Mouse (Mus musculus): ENCODE results near the gene Ddx19a.
A peak's percentile ranks its signal among the peaks of the same experiment; 100 is the strongest.
"Not testable (repeated sequence)": the region's sequence is repeated elsewhere in the genome, so short reads cannot be mapped to it uniquely, and the experiment has no call there.

Gene Ddx19a

GRCm38 (mm10) chr8:110997547-110998531 is at the start of gene Ddx19a:
Gene Ddx19a (minus strand): TSS chr8:110997800.
- peak; percentile 81 to 89 for DNase-seq (ENCODE audit: low spot score in 2 of 2)

GRCm38 (mm10) chr8:111044003-111044734 is 46.6 kb upstream of the Ddx19a start:
- no peak for DNase-seq (ENCODE audit: low spot score in 2 of 2)

GRCm38 (mm10) chr8:111042546-111042945 is 44.9 kb upstream of the Ddx19a start:
- DNase-seq (ENCODE audit: low spot score in 2 of 2) = no peak

DNA sequence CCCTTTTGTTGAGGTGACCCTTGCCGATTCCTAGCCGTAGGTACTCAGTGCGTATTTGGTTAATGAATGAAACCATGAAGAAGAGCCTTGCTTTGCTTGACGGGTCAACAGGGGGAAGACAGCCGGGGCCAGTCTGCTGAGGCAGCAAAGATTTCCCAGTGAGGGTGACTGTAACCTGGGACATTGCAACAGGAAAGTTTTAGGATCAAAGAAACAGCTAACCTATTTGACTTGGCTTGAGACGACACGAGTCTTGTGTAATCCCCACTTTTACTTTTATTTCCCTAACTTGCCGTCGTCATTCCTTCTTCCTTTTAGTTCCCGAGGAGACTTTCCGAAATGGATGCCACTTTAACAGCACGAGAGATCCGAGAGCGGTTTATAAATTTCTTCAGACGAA is 39.0 kb upstream of the Ddx19a start:
- DNase-seq (ENCODE audit: low spot score in 2 of 2) = no peak

DNA sequence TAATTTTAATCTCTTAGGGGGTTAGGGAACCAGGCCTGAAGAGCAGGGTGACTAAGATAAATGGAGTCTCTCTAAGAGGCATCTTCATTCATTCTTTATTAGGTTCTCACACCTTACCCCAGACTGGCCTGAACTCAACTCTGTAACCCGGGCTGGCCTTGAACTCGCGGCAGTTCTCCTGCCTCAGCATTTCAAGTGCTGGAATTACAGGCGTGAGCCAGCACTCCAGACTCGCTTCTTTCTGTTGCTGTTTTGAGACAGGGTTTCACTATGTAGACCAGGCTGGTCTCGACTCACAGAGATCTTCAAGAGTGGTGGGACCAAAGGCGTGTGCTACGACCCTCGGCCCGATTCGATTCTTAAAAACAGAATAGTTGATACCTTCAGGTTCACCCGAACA is 36.7 kb upstream of the Ddx19a start:
- no peak for DNase-seq (ENCODE audit: low spot score in 2 of 2)

- DNase-seq (ENCODE audit: low spot score in 2 of 2) = peak; percentile 97
Observed at GRCm38 (mm10) chr8:111033482-111034215, 36.0 kb upstream of the Ddx19a start.

- DNase-seq (ENCODE audit: low spot score in 2 of 2) = no peak
Observed at GRCm38 (mm10) chr8:111032916-111033315, 35.3 kb upstream of the Ddx19a start, which contains the start of gene Aars. Gene Aars (plus strand): TSS chr8:111033144.

DNA sequence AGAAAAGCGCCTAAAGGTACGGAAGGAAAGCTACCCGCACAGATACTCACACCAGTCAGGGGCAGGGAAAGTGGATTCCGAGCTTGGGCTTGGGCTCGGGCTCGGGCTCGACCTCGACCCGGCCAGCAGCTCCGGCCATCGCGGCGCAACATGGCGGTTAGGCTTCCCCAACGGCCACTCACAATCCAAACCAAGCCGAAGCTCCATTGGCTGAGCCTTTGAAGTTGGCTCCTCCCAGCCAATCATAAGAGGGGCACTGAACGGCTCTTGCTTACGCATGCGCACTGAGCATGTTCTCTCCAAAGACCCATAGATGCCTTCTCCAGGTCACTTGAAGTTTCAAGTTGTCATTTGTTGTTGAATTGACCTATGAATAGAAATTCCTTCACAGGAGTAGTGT is 34.0 kb upstream of the Ddx19a start, which contains the start of gene Ddx19b:
Gene Ddx19b (minus strand): TSS at position 180 of the 400 bp plus-strand sequence.
- DNase-seq (ENCODE audit: low spot score in 2 of 2) = no peak

DNA sequence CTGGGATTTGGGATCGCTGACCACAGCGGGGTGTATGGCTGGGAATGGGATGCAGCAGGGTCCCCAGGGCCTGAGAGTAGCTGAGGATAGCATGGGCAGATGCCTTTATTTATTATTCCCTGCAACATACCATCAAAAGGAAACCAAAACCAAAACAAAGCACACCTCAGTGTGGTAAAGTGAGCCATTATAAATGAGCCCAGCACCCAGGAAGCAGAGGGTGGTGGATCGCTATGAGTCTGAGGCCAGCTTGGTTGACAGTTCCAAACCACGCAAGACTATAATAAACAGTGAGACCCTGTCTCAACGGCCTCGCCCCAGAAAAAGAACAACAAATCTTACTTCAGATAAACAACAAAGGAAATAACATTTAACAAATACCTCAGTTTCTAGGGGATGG is 32.4 kb upstream of the Ddx19a start:
- DNase-seq (ENCODE audit: low spot score in 2 of 2) = no peak

DNA sequence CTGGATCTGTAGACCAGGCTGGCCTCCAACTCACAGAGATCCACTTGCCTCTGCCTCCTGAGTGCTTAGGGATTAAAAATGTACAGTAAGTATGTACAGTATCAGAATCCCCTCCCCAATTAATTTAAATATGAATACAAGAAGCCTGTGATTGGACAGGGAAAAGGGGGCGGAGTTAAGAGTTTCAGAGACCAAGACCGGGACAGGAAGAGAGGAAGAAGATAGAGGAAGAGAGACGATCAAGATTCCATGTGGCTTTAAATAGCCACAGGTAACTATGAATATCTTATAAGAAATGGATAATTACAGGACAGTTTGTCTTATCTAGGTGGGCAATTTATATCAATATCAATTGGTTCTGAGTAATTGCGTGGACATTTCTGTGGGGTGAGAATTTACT is 32.0 kb upstream of the Ddx19a start:
- DNase-seq (ENCODE audit: low spot score in 2 of 2) = no peak

GRCm38 (mm10) chr8:111027391-111027937 is 29.9 kb upstream of the Ddx19a start:
- DNase-seq (ENCODE audit: low spot score in 2 of 2) = peak; percentile 80 to 87

GRCm38 (mm10) chr8:111026609-111027008 is 29.0 kb upstream of the Ddx19a start:
- not testable (repeated sequence) for DNase-seq (ENCODE audit: low spot score in 2 of 2)

- DNase-seq (ENCODE audit: low spot score in 2 of 2) = not testable (repeated sequence)
Observed at GRCm38 (mm10) chr8:111010230-111010991, 12.8 kb upstream of the Ddx19a start.

- DNase-seq (ENCODE audit: low spot score in 2 of 2) = no peak
Observed at GRCm38 (mm10) chr8:110996641-110997430, 764 bp downstream of the Ddx19a start.

DNA sequence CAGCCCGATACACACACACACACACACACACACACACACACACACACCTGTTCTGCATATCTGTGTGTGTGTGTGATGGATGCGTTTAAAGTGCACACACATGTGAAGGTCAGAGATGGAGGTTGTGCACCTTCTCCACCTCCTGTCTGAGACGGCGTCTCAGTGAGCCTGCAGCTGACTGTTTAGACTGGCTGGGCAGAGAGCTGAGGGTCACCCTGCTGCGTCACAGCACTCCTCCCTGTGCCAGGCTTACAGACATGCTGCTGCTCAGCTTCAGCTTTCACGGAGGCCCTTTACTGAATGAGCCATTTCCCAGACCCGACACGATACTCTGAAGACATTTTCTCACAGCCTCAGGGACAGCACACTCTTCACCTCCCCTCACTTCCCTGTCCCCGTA is 7.6 kb downstream of the Ddx19a start:
- no peak for DNase-seq (ENCODE audit: low spot score in 2 of 2)

DNA sequence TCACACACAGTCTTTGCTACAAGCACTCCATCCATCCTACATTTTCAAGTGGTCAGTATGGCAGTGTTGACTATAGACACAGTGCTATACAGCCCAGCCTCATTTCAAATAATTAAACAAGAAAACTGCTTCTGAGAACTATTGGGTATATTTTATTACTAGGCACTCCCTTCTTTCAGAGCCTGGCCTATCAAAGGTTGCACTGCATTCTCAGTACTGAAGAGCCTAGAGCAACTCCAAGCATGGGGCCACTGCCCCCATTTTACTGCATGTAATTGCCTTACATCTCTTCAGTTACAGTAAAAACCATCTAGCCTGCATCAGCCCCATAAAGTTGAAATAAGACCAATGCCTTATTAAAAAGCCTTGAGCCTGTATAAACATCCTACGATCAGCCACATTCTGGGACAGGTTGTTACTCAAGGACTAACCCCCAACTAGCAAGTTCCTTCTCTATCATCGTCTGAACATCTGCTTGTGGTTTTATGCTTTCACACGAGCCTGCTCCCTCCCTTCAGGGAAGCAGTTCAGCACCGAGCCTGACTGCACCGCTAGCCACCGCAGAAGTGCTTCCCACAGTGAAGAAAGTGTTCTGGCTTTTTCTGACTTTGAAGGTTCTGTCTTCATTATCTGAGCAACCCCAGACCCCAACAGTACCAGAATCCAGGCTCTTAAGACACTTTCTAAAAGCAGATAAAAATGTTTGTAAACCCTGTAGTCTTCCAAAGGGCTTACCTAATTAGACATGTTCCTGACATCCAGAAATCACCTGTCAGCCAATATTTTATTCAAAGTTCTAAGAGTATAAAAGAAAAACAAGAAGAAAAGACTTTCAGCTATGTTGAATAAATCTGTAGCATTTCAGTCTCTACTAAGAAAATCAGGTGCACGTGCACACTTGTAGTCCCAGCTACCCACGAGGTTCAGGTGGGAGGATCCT is 9.5 kb downstream of the Ddx19a start:
- no peak for DNase-seq (ENCODE audit: low spot score in 2 of 2)

DNA sequence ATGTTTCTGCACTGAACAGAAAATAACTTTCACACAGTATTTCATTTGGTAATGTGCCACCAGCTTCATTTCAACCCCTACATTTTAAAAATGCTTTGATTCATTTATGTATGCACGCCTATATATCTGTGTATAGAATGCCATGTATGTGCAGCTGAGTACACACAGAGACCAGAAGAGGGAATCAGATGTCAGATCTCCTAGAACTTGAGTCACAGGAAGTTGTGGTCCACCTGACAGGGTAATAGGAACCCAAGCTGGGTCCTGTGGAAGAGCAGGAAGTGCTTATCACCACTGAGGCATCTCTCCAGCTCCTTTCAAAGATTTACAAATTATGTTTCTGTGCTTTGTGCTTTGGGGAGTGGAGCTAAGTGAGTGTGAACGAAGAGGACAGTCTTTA is 16.3 kb downstream of the Ddx19a start:
- no peak for DNase-seq (ENCODE audit: low spot score in 2 of 2)

- DNase-seq (ENCODE audit: low spot score in 2 of 2) = not testable (repeated sequence)
Observed at GRCm38 (mm10) chr8:110977987-110978386, 19.6 kb downstream of the Ddx19a start.

- DNase-seq (ENCODE audit: low spot score in 2 of 2) = not testable (repeated sequence)
Observed at GRCm38 (mm10) chr8:110976532-110976931, 21.1 kb downstream of the Ddx19a start.

Data from urinary bladder, postnatal 36 days (tissue).